In the genomic region with DNA sequence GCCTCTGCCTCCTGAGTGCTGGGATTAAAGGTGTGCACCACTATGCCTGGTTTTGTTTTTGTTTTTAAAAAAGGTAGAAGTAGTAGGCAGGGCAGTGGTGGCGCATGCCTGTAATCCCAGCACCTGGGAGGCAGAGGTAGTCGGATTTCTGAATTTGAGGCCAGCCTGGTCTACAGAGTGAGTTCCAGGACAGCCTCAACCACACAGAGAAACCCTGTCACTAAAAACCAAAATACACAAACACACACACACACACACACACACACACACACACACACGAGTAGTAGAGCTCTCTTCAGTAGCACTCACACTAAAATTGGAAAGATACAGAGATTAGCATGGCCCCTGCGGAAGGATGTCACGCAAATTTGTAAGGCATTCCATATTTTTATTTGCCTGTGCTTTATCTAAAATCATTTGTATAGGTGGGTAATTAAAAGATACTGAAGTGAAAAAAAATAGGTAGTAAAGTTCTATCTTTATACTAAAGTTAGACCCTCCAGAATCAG, we compare ENCODE assay signal across 10 mouse cellular contexts. TPM values are rescaled to one million over a fixed set of nuclear protein-coding genes. Genes with fewer than 3 reads are reported as not detected.
A peak's percentile ranks its signal among the peaks of the same experiment; 100 is the strongest.
DNase-seq lines count a peak whose midpoint lies in the region; ATAC-seq lines count a peak whose summit lies in the region.
"Had no signal": no experiment of that assay in that cellular context is flagged by ENCODE, and none has a peak within 500 bp of the region (broad histone marks: within the 10 kb centered on the region; RNA-seq: fewer than 3 reads in every experiment).

No protein-coding gene starts in this region.

- H3K4me1 ChIP-seq in lung, embryonic 15.5 days: peaks cover 59% of the 10 kb centered on the region
- peaks cover 43% of the 10 kb centered on the region for H3K4me1 ChIP-seq in embryonic facial prominence, embryonic 12.5 days
- H3K4me1 ChIP-seq in hindbrain, embryonic 15.5 days (replicated peaks): peaks cover 41% of the 10 kb centered on the region
- H3K4me1 ChIP-seq in midbrain, embryonic 15.5 days: peaks cover 32% of the 10 kb centered on the region

- H3K9me3 ChIP-seq in lung, embryonic 15.5 days: no peaks in the 10 kb centered on the region
- H3K9me3 ChIP-seq in embryonic facial prominence, embryonic 12.5 days: no peaks in the 10 kb centered on the region
- no peaks in the 10 kb centered on the region for H3K9me3 ChIP-seq in hindbrain, embryonic 15.5 days
- H3K9me3 ChIP-seq in midbrain, embryonic 15.5 days: no peaks in the 10 kb centered on the region

- peak overlapping the region; percentile 99 for H3K27ac ChIP-seq in lung, embryonic 15.5 days
- H3K27ac ChIP-seq in embryonic facial prominence, embryonic 12.5 days: peak overlapping the region; percentile 98
- 0 out of 2 replicates have a peak overlapping the region, but pooled peaks have one; percentile 83 for H3K27ac ChIP-seq in hindbrain, embryonic 15.5 days (replicated peaks)
- H3K27ac ChIP-seq in midbrain, embryonic 15.5 days: peak overlapping the region; percentile 83; the same call in 1 of the 2 replicates

- WGBS in lung, embryonic 15.5 days: 71% methylated on average over 5 of the region's 5 CpGs
- WGBS in embryonic facial prominence, embryonic 12.5 days: 73% methylated on average over 5 of the region's 5 CpGs
- WGBS in hindbrain, embryonic 15.5 days: 82% methylated on average over 5 of the region's 5 CpGs
- WGBS in midbrain, embryonic 15.5 days: 59% methylated on average over 5 of the region's 5 CpGs

- no peak for DNase-seq in lung, postnatal 25 days (ENCODE audit: low spot score)
- no peak for DNase-seq in testis, postnatal 14 days (ENCODE audit: low spot score)
- DNase-seq in cerebellum, postnatal 25 days: no peak
- DNase-seq in gastrocnemius, postnatal 14 days: no peak
- DNase-seq: right cerebral cortex, postnatal 14 days had no signal

- H3K36me3 ChIP-seq in lung, embryonic 15.5 days: peaks cover 18% of the 10 kb centered on the region
- peaks cover 18% of the 10 kb centered on the region for H3K36me3 ChIP-seq in embryonic facial prominence, embryonic 12.5 days
- H3K36me3 ChIP-seq in hindbrain, embryonic 15.5 days: 0 out of 2 replicates have a peak, but pooled peaks cover 1% of the 10 kb centered on the region
- no peaks in the 10 kb centered on the region for H3K36me3 ChIP-seq in midbrain, embryonic 15.5 days (replicated peaks)

- intact Hi-C loops in gastrocnemius, postnatal 14 days (cut with DNase I; ENCODE audit: low total_unique reads): no loop called here

- H3K4me3 ChIP-seq in lung, embryonic 15.5 days: peak overlapping the region; percentile 71; the same call in 1 of the 2 replicates
- H3K4me3 ChIP-seq in embryonic facial prominence, embryonic 12.5 days: no peak overlapping the region; the same call in 1 of the 2 replicates
- no peak overlapping the region for H3K4me3 ChIP-seq in hindbrain, embryonic 15.5 days
- no peak overlapping the region for H3K4me3 ChIP-seq in midbrain, embryonic 15.5 days

- no peaks in the 10 kb centered on the region for H3K27me3 ChIP-seq in lung, embryonic 15.5 days
- no peaks in the 10 kb centered on the region for H3K27me3 ChIP-seq in embryonic facial prominence, embryonic 12.5 days
- H3K27me3 ChIP-seq in hindbrain, embryonic 15.5 days: no peaks in the 10 kb centered on the region
- no peaks in the 10 kb centered on the region for H3K27me3 ChIP-seq in midbrain, embryonic 15.5 days (replicated peaks)

- H3K9ac ChIP-seq in lung, embryonic 15.5 days: no peak overlapping the region
- H3K9ac ChIP-seq in embryonic facial prominence, embryonic 12.5 days: 0 out of 2 replicates have a peak overlapping the region, but pooled peaks have one; percentile 83
- no peak overlapping the region for H3K9ac ChIP-seq in hindbrain, embryonic 15.5 days
- no peak overlapping the region for H3K9ac ChIP-seq in midbrain, embryonic 15.5 days

- ATAC-seq in lung, embryonic 15.5 days (ENCODE audit: borderline replicate concordance, extremely low read depth, low FRiP score, low TSS enrichment): no peak
- ATAC-seq in embryonic facial prominence, embryonic 12.5 days (ENCODE audit: insufficient number of reproducible peaks, insufficient read depth, low FRiP score, low TSS enrichment): no peak
- ATAC-seq in hindbrain, embryonic 15.5 days (ENCODE audit: low FRiP score, low read depth): no peak
- no peak for ATAC-seq in midbrain, embryonic 15.5 days (replicated peaks)

- peak overlapping the region; percentile 94 for H3K4me2 ChIP-seq in lung, embryonic 15.5 days
- peak overlapping the region; percentile 92 for H3K4me2 ChIP-seq in embryonic facial prominence, embryonic 12.5 days (replicated peaks)
- peak overlapping the region; percentile 60 for H3K4me2 ChIP-seq in hindbrain, embryonic 15.5 days
- peak overlapping the region; percentile 54; the same call in 1 of the 2 replicates for H3K4me2 ChIP-seq in midbrain, embryonic 15.5 days

RNA-seq across cellular contexts. Expression of a gene that starts 0.8 kb away (rescaled TPM):
- 283 and 300 TPM in 2 replicates for polyA plus RNA-seq in lung, embryonic 15.5 days (2015; fragmentation: Nextera tagmentation; extraction: Ambion mirVana)
- polyA plus RNA-seq in embryonic facial prominence, embryonic 12.5 days (2016; fragmentation: Nextera tagmentation; extraction: Ambion mirVana): 205 and 211 TPM in 2 replicates
- 87.4 TPM in 2 replicates for polyA plus RNA-seq in hindbrain, embryonic 15.5 days (2015; fragmentation: Nextera tagmentation; extraction: Ambion mirVana)
- polyA plus RNA-seq in midbrain, embryonic 15.5 days (2015; fragmentation: Nextera tagmentation; extraction: Ambion mirVana): 62.4 and 72.1 TPM in 2 replicates
- 10 to 100 TPM; 28.3 to 32.5 TPM for total RNA-seq in gastrocnemius, postnatal 14 days (2021)

RNA-seq across cellular contexts. Expression of a gene that starts 2.4 kb away (rescaled TPM):
- 4.4 TPM in 2 replicates for polyA plus RNA-seq in lung, embryonic 15.5 days (2015; fragmentation: Nextera tagmentation; extraction: Ambion mirVana)
- polyA plus RNA-seq in embryonic facial prominence, embryonic 12.5 days (2016; fragmentation: Nextera tagmentation; extraction: Ambion mirVana): 3.7 and 4.2 TPM in 2 replicates
- polyA plus RNA-seq in hindbrain, embryonic 15.5 days (2015; fragmentation: Nextera tagmentation; extraction: Ambion mirVana): 1.6 and 3.4 TPM in 2 replicates
- polyA plus RNA-seq in midbrain, embryonic 15.5 days (2015; fragmentation: Nextera tagmentation; extraction: Ambion mirVana): 1.6 and 3.3 TPM in 2 replicates
- total RNA-seq in gastrocnemius, postnatal 14 days (2021): under 1 TPM; 0.84 to 0.94 TPM

RNA-seq across cellular contexts. Expression of a gene that starts 9.8 kb away (rescaled TPM):
- polyA plus RNA-seq in lung, embryonic 15.5 days (2015; fragmentation: Nextera tagmentation; extraction: Ambion mirVana): 330 and 333 TPM in 2 replicates
- polyA plus RNA-seq in embryonic facial prominence, embryonic 12.5 days (2016; fragmentation: Nextera tagmentation; extraction: Ambion mirVana): 471 and 492 TPM in 2 replicates
- polyA plus RNA-seq in hindbrain, embryonic 15.5 days (2015; fragmentation: Nextera tagmentation; extraction: Ambion mirVana): 349 and 367 TPM in 2 replicates
- 337 and 380 TPM in 2 replicates for polyA plus RNA-seq in midbrain, embryonic 15.5 days (2015; fragmentation: Nextera tagmentation; extraction: Ambion mirVana)
- 10 to 100 TPM; 23.4 to 32.2 TPM for total RNA-seq in gastrocnemius, postnatal 14 days (2021)

RNA-seq across cellular contexts. Expression of a gene that starts 16.2 kb away (rescaled TPM):
- polyA plus RNA-seq in lung, embryonic 15.5 days (2015; fragmentation: Nextera tagmentation; extraction: Ambion mirVana): 0.36 and 0.39 TPM in 2 replicates
- polyA plus RNA-seq in embryonic facial prominence, embryonic 12.5 days (2016; fragmentation: Nextera tagmentation; extraction: Ambion mirVana): not detected in 2 replicates
- polyA plus RNA-seq in hindbrain, embryonic 15.5 days (2015; fragmentation: Nextera tagmentation; extraction: Ambion mirVana): 0.18 TPM in 1 of 2 replicates, not detected in the other
- 0.31 TPM in 1 of 2 replicates, not detected in the other for polyA plus RNA-seq in midbrain, embryonic 15.5 days (2015; fragmentation: Nextera tagmentation; extraction: Ambion mirVana)
- not detected for total RNA-seq in gastrocnemius, postnatal 14 days (2021)
- total RNA-seq: layer of hippocampus, adult 18-20 months had no signal

RNA-seq across cellular contexts. Expression of a gene that starts 17.0 kb away (rescaled TPM):
- polyA plus RNA-seq in lung, embryonic 15.5 days (2015; fragmentation: Nextera tagmentation; extraction: Ambion mirVana): 0.67 and 0.93 TPM in 2 replicates
- 0.61 and 0.99 TPM in 2 replicates for polyA plus RNA-seq in embryonic facial prominence, embryonic 12.5 days (2016; fragmentation: Nextera tagmentation; extraction: Ambion mirVana)
- polyA plus RNA-seq in hindbrain, embryonic 15.5 days (2015; fragmentation: Nextera tagmentation; extraction: Ambion mirVana): 0.22 and 0.25 TPM in 2 replicates
- polyA plus RNA-seq in midbrain, embryonic 15.5 days (2015; fragmentation: Nextera tagmentation; extraction: Ambion mirVana): 0.21 and 0.43 TPM in 2 replicates
- not detected for total RNA-seq in gastrocnemius, postnatal 14 days (2021)
- total RNA-seq: layer of hippocampus, adult 18-20 months had no signal
